Mouse (Mus musculus) testis, adult 2 months (tissue): ENCODE measurements around the gene Bsn. TPM values are rescaled to one million over a fixed set of nuclear protein-coding genes. Genes with fewer than 3 reads are reported as not detected.

Source experiments
- H3K27ac ChIP-seq: fragments of 200-500 bp; 2 replicates; pipeline ENCODE4 v1.5.1; 2012; ENCODE audit warnings: low read depth, low read length; ENCODE audit not compliant: control insufficient read depth, insufficient read depth
- H3K27me3 ChIP-seq: fragments of 200-500 bp; 2 replicates; pipeline ENCODE4 v1.6.1; 2012; ENCODE audit warnings: mild to moderate bottlenecking, low read length, moderate library complexity; ENCODE audit not compliant: control insufficient read depth, insufficient read depth
- H3K36me3 ChIP-seq: fragments of 200-500 bp; 2 replicates; pipeline ENCODE4 v1.6.1; 2012; ENCODE audit warnings: mild to moderate bottlenecking, low read length; ENCODE audit not compliant: control insufficient read depth, insufficient read depth
- H3K4me1 ChIP-seq: fragments of 200-500 bp; 2 replicates; pipeline ENCODE4 v1.6.1; 2012; ENCODE audit warnings: low read length; ENCODE audit not compliant: control insufficient read depth, insufficient read depth
- H3K4me3 ChIP-seq: fragments of 200-500 bp; 2 replicates; pipeline ENCODE4 v1.5.1; 2012; ENCODE audit warnings: low read depth, mild to moderate bottlenecking, low read length, moderate library complexity, mixed read lengths; ENCODE audit not compliant: control insufficient read depth
- CTCF ChIP-seq: fragments of 200-500 bp; IDR thresholded peaks from 2 replicates; pipeline ENCODE4 v1.5.1; 2012; ENCODE audit warnings: low read depth, mild to moderate bottlenecking, inconsistent platforms, low read length, moderate library complexity; ENCODE audit not compliant: control insufficient read depth, insufficient read depth, insufficient replicate concordance
- POLR2A ChIP-seq: fragments of 200-500 bp; IDR thresholded peaks from 2 replicates; pipeline ENCODE4 v1.6.1; 2012; ENCODE audit warnings: low read depth, mild to moderate bottlenecking, inconsistent platforms, low read length, moderate library complexity; ENCODE audit not compliant: control insufficient read depth
- polyA plus RNA-seq: library from polyadenylated mRNA; depleted of rRNA; stranded (reverse); fragments of >200 nt; gene quantifications from 2 replicates; pipeline ENCODE4 v1.2.3, GENCODE M21; 2012

Bsn gene
- polyA plus RNA-seq, 1 experiment = 1.2 TPM

- no peaks in the 10 kb centered on the region for H3K27me3 ChIP-seq
These were observed 106.6 kb downstream of the Bsn start for GRCm38 (mm10) chr9:108083561-108083960.

GRCm38 (mm10) chr9:108082988-108083431 is 107.2 kb downstream of the Bsn start, which contains the start of gene Rnf123:
Rnf123 (minus strand) TSS chr9:108083346.
- H3K27me3 ChIP-seq = no peaks in the 10 kb centered on the region

More at GRCm38 (mm10) chr9:108083561-108083960, 106.6 kb downstream of the Bsn start:
- Histone ChIP-seq H3K4me3 (no peak overlapping the region), H3K36me3 (no peaks in the 10 kb centered on the region), H3K4me1 (peaks cover 15% of the 10 kb centered on the region), H3K27ac (no peak overlapping the region)
- TF ChIP-seq POLR2A = no peak
- TF ChIP-seq CTCF = no peak

GRCm38 (mm10) chr9:108082549-108082948 is 107.6 kb downstream of the Bsn start:
- TF ChIP-seq POLR2A (no peak), CTCF (no peak)
- Histone ChIP-seq H3K4me1 (peaks cover 20% of the 10 kb centered on the region), H3K27me3 (no peaks in the 10 kb centered on the region), H3K27ac (no peak overlapping the region), H3K4me3 (peak overlapping the region; percentile 14; the same call in 1 of the 2 replicates), H3K36me3 (no peaks in the 10 kb centered on the region)

More at GRCm38 (mm10) chr9:108082988-108083431, 107.2 kb downstream of the Bsn start, which contains the start of gene Rnf123:
- H3K27ac ChIP-seq = no peak within 1 kb of the TSS
- no peaks in the 10 kb centered on the region for H3K36me3 ChIP-seq
- no peak for TF ChIP-seq POLR2A
- TF ChIP-seq CTCF = no peak
- peaks cover 20% of the 10 kb centered on the region for H3K4me1 ChIP-seq
- peak within 1 kb of the TSS; percentile 14; the same call in 1 of the 2 replicates for H3K4me3 ChIP-seq

DNA sequence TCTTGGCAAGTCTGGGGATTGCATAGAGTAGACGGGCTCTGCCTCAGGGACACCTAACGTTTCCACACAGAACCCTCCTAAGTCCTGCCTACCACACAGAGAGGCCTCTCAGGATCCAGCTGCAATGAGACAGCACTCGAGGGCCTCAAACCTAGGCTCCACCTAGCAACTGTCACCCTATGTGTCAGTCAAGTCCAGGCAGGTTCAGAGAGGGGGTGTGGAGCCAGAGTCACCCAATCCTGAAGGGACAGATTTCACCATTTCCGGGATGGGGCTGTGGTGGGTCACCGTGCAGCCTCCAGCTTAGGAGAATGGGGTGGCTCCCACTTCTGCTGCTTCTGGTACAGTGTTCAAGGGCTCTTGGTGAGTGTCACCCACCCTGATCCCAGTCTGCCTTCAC is 110.0 kb downstream of the Bsn start, which contains the start of gene Mst1:
TSS of gene Mst1 (plus strand) at position 269 of the 400 bp plus-strand sequence.
- TF ChIP-seq CTCF (no peak), POLR2A (no peak)
- H3K36me3 ChIP-seq = no peaks in the 10 kb centered on the region
- H3K4me1 ChIP-seq = peaks cover 20% of the 10 kb centered on the region
- H3K27ac ChIP-seq = no peak within 1 kb of the TSS
- no peaks in the 10 kb centered on the region for H3K27me3 ChIP-seq
- H3K4me3 ChIP-seq = peak within 1 kb of the TSS; percentile 96

- peaks cover 3% of the 10 kb centered on the region; the same call in 1 of the 2 replicates for H3K4me1 ChIP-seq
- H3K27ac ChIP-seq = no peak overlapping the region
- no peak overlapping the region for H3K4me3 ChIP-seq
- H3K36me3 ChIP-seq = no peaks in the 10 kb centered on the region
- no peaks in the 10 kb centered on the region for H3K27me3 ChIP-seq
- TF ChIP-seq POLR2A (no peak), CTCF (no peak)
These were observed 116.8 kb downstream of the Bsn start for GRCm38 (mm10) chr9:108073141-108073930.

- H3K36me3 ChIP-seq = no peaks in the 10 kb centered on the region; the same call in 1 of the 2 replicates
- no peak overlapping the region for H3K4me3 ChIP-seq
- no peaks in the 10 kb centered on the region for H3K27me3 ChIP-seq
- TF ChIP-seq POLR2A (no peak), CTCF (no peak)
- H3K27ac ChIP-seq = no peak overlapping the region
- no peaks in the 10 kb centered on the region for H3K4me1 ChIP-seq
These were observed 117.7 kb downstream of the Bsn start for GRCm38 (mm10) chr9:108072481-108072924.

- no peaks in the 10 kb centered on the region for H3K4me1 ChIP-seq
- H3K4me3 ChIP-seq = no peak overlapping the region
- no peaks in the 10 kb centered on the region for H3K27me3 ChIP-seq
- TF ChIP-seq POLR2A = no peak
- no peak for TF ChIP-seq CTCF
- H3K27ac ChIP-seq = no peak overlapping the region; the same call in 1 of the 2 replicates
- H3K36me3 ChIP-seq = no peaks in the 10 kb centered on the region; the same call in 1 of the 2 replicates
These were observed 118.4 kb downstream of the Bsn start for GRCm38 (mm10) chr9:108071801-108072200.
